Mouse (Mus musculus) hematopoietic multipotent progenitor cell, adult 10-12 weeks (in vitro differentiated cells): ENCODE data around the gene Gm21874. TPM values are rescaled to one million over a fixed set of nuclear protein-coding genes. Genes with fewer than 3 reads are reported as not detected.

ENCODE experiments used
- polyA plus RNA-seq: library from polyadenylated mRNA; stranded (reverse); fragments of >175 nt; gene quantifications from 2 replicates; pipeline ENCODE4 v1.2.3, GENCODE M21; 2012; ENCODE audit warnings: low replicate concordance

Gm21874 gene
- polyA plus RNA-seq, result not detected in 2 replicates

DNA sequence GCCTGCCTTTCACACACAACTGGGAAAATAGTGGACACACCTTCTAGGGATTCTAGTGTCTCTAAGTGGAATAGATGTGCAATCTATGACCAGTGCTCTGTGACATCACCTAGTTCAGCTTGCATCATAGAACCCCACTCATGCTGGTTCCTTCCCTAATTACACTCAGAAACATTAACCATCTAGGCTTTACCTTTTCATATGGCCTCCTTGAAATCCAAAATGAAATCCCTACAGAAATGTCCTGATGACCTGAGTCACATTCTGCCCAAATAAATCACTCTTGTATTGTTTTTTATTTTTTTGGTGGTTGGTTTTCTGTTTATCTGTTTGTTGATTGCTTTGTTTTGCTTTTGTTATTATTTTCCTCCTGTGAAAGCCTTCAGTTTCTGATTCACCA lies at the start of gene Gm21874:
Gene Gm21874, minus strand, starts transcription at position 101 of the 400 bp plus-strand sequence.

Other genes with a start within 250 kb of the Gm21874 start
- gene Gm21721, start 214.0 kb downstream of the Gm21874 start, polyA plus RNA-seq, result not detected in 2 replicates
- not detected in 2 replicates for gene Gm21812, start 69.0 kb downstream of the Gm21874 start, polyA plus RNA-seq